Mouse (Mus musculus): Measurements from ENCODE around the gene Tmem223. TPM values are rescaled to one million over a fixed set of nuclear protein-coding genes. Genes with fewer than 3 reads are reported as not detected.

Tmem223 gene
- polyA plus RNA-seq, 1 experiment from 2014 or later, result 143 TPM

DNA sequence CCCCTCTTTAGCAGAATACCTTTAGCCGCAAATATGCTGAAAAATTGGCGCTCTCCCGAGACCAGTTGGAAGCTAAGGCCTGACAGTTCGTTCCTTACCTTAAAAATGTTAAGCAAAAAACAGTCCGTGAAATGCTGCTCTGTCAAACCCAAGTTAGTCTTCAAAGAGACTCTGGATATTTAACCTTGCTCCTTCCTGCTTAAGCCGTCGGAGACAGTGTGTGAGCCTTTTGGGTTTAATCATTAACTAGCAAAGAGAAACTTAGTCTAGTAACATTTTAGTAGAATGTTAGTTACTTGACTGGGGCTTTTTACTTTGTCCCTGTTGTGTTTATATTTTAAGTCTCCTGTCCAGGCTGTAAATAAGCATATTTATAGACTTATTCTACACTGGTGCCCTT is 50.4 kb downstream of the Tmem223 start:
- H3K27me3 ChIP-seq (ENCODE audit: control insufficient read depth, insufficient read depth, low read length), result no peaks in the 10 kb centered on the region
- no peaks in the 10 kb centered on the region for H3K9me3 ChIP-seq (replicated peaks; ENCODE audit: control insufficient read depth, low read length)
- H3K9ac ChIP-seq (ENCODE audit: low read length), result peak overlapping the region; percentile 98
- peaks cover 27% of the 10 kb centered on the region for H3K4me1 ChIP-seq (ENCODE audit: control insufficient read depth, insufficient read depth, low read length)
- peak overlapping the region; percentile 89 for H3K4me2 ChIP-seq (ENCODE audit: low read depth, low read length)
- peak overlapping the region; percentile 99 for H3K27ac ChIP-seq (ENCODE audit: low read length)
- peak overlapping the region; percentile 100 for H3K4me3 ChIP-seq (replicated peaks; ENCODE audit: low read length)
- WGBS, result under 1% methylated on average over 7 of the region's 7 CpGs
- H3K36me3 ChIP-seq (ENCODE audit: control insufficient read depth, insufficient read depth, low read length), result peaks cover 21% of the 10 kb centered on the region
- ATAC-seq (ENCODE audit: insufficient read depth, low FRiP score), result no peak

Small RNAs within 50 kb of the gene (microRNA-seq; reads per million reads assigned to microRNA genes)
- not detected for gene Mir6992

Other genes with a start within 250 kb of the Tmem223 start
- gene Slc22a8, start 179.7 kb upstream of the Tmem223 start, polyA plus RNA-seq (2015; fragmentation: Nextera tagmentation; extraction: Ambion mirVana), result 0.09 and 0.17 TPM in 2 replicates
- gene Slc22a6, start 153.0 kb upstream of the Tmem223 start, polyA plus RNA-seq (2015; fragmentation: Nextera tagmentation; extraction: Ambion mirVana), result 0.05 TPM in 1 of 2 replicates, not detected in the other
- gene Chrm1, start 107.2 kb upstream of the Tmem223 start, polyA plus RNA-seq (2015; fragmentation: Nextera tagmentation; extraction: Ambion mirVana), result 1.3 and 1.9 TPM in 2 replicates
- 111 and 116 TPM in 2 replicates for gene Slc3a2, start 47.6 kb upstream of the Tmem223 start, polyA plus RNA-seq (2015; fragmentation: Nextera tagmentation; extraction: Ambion mirVana)
- gene Wdr74, start 35.2 kb upstream of the Tmem223 start, polyA plus RNA-seq (2015; fragmentation: Nextera tagmentation; extraction: Ambion mirVana), result 83.0 and 83.5 TPM in 2 replicates
- gene 1700092M07Rik, start 30.3 kb upstream of the Tmem223 start, polyA plus RNA-seq (2015; fragmentation: Nextera tagmentation; extraction: Ambion mirVana), result 1.1 and 2.1 TPM in 2 replicates
- gene Stx5a, start 29.6 kb upstream of the Tmem223 start, polyA plus RNA-seq (2015; fragmentation: Nextera tagmentation; extraction: Ambion mirVana), result 146 and 148 TPM in 2 replicates
- 150 and 165 TPM in 2 replicates for gene Nxf1, start 13.9 kb upstream of the Tmem223 start, polyA plus RNA-seq (2015; fragmentation: Nextera tagmentation; extraction: Ambion mirVana)
- 88.9 and 96.9 TPM in 2 replicates for gene Tmem179b, start 3.5 kb downstream of the Tmem223 start, polyA plus RNA-seq (2015; fragmentation: Nextera tagmentation; extraction: Ambion mirVana)
- 17.1 and 19.8 TPM in 2 replicates for gene Taf6l, start 15.4 kb downstream of the Tmem223 start, polyA plus RNA-seq (2015; fragmentation: Nextera tagmentation; extraction: Ambion mirVana)
- gene Polr2g, start 27.6 kb downstream of the Tmem223 start, polyA plus RNA-seq (2015; fragmentation: Nextera tagmentation; extraction: Ambion mirVana), result 122 and 129 TPM in 2 replicates
- gene Zbtb3, start 31.6 kb downstream of the Tmem223 start, polyA plus RNA-seq (2015; fragmentation: Nextera tagmentation; extraction: Ambion mirVana), result 4.4 and 4.5 TPM in 2 replicates
- 45.3 and 46.3 TPM in 2 replicates for gene Ttc9c, start 48.3 kb downstream of the Tmem223 start, polyA plus RNA-seq (2015; fragmentation: Nextera tagmentation; extraction: Ambion mirVana)
- 4.5 and 4.7 TPM in 2 replicates for gene Hnrnpul2, start 49.0 kb downstream of the Tmem223 start, polyA plus RNA-seq (2015; fragmentation: Nextera tagmentation; extraction: Ambion mirVana)
- not detected in 2 replicates for gene AC129217.1, start 58.8 kb downstream of the Tmem223 start, polyA plus RNA-seq (2015; fragmentation: Nextera tagmentation; extraction: Ambion mirVana)
- 54.1 and 63.3 TPM in 2 replicates for gene Bscl2, start 66.5 kb downstream of the Tmem223 start, polyA plus RNA-seq (2015; fragmentation: Nextera tagmentation; extraction: Ambion mirVana)
- 10.4 and 10.7 TPM in 2 replicates for gene Gng3, start 68.2 kb downstream of the Tmem223 start, polyA plus RNA-seq (2015; fragmentation: Nextera tagmentation; extraction: Ambion mirVana)
- 2.0 and 2.8 TPM in 2 replicates for gene Lrrn4cl, start 79.8 kb downstream of the Tmem223 start, polyA plus RNA-seq (2015; fragmentation: Nextera tagmentation; extraction: Ambion mirVana)
- gene Ubxn1, start 100.5 kb downstream of the Tmem223 start, polyA plus RNA-seq (2015; fragmentation: Nextera tagmentation; extraction: Ambion mirVana), result 170 and 175 TPM in 2 replicates
- gene Uqcc3, start 109.9 kb downstream of the Tmem223 start, polyA plus RNA-seq (2015; fragmentation: Nextera tagmentation; extraction: Ambion mirVana), result 59.9 and 66.2 TPM in 2 replicates
- gene Lbhd1, start 112.7 kb downstream of the Tmem223 start, polyA plus RNA-seq (2015; fragmentation: Nextera tagmentation; extraction: Ambion mirVana), result 50.2 and 77.0 TPM in 2 replicates
- gene Gm49403, start 112.9 kb downstream of the Tmem223 start, polyA plus RNA-seq (2015; fragmentation: Nextera tagmentation; extraction: Ambion mirVana), result not detected in 2 replicates
- gene 1810009A15Rik, start 117.9 kb downstream of the Tmem223 start, polyA plus RNA-seq (2015; fragmentation: Nextera tagmentation; extraction: Ambion mirVana), result 74.3 and 75.6 TPM in 2 replicates
- gene Gm49416, start 117.9 kb downstream of the Tmem223 start, polyA plus RNA-seq (2015; fragmentation: Nextera tagmentation; extraction: Ambion mirVana), result 0.18 TPM in 1 of 2 replicates, not detected in the other
- 35.4 and 39.7 TPM in 2 replicates for gene Ints5, start 122.0 kb downstream of the Tmem223 start, polyA plus RNA-seq (2015; fragmentation: Nextera tagmentation; extraction: Ambion mirVana)
- 105 and 108 TPM in 2 replicates for gene Ganab, start 127.1 kb downstream of the Tmem223 start, polyA plus RNA-seq (2015; fragmentation: Nextera tagmentation; extraction: Ambion mirVana)
- 37.2 and 39.0 TPM in 2 replicates for gene B3gat3, start 149.4 kb downstream of the Tmem223 start, polyA plus RNA-seq (2015; fragmentation: Nextera tagmentation; extraction: Ambion mirVana)
- gene Rom1, start 158.4 kb downstream of the Tmem223 start, polyA plus RNA-seq (2015; fragmentation: Nextera tagmentation; extraction: Ambion mirVana), result 2.8 and 3.1 TPM in 2 replicates
- gene Eml3, start 158.6 kb downstream of the Tmem223 start, polyA plus RNA-seq (2015; fragmentation: Nextera tagmentation; extraction: Ambion mirVana), result 28.5 and 30.5 TPM in 2 replicates
- gene Mta2, start 170.9 kb downstream of the Tmem223 start, polyA plus RNA-seq (2015; fragmentation: Nextera tagmentation; extraction: Ambion mirVana), result 142 and 149 TPM in 2 replicates
- 30.0 and 34.9 TPM in 2 replicates for gene Tut1, start 182.9 kb downstream of the Tmem223 start, polyA plus RNA-seq (2015; fragmentation: Nextera tagmentation; extraction: Ambion mirVana)
- gene Eef1g, start 196.0 kb downstream of the Tmem223 start, polyA plus RNA-seq (2015; fragmentation: Nextera tagmentation; extraction: Ambion mirVana), result 401 and 441 TPM in 2 replicates
- 46.4 and 48.3 TPM in 2 replicates for gene Ahnak, start 218.3 kb downstream of the Tmem223 start, polyA plus RNA-seq (2015; fragmentation: Nextera tagmentation; extraction: Ambion mirVana)

Data from stomach, embryonic 16.5 days (tissue).